Mouse (Mus musculus): ENCODE measurements around the gene Tbc1d22b.

- TF ChIP-seq CTCF (IDR thresholded peaks at IDR 0.05; ENCODE audit: low read depth, low read length) (no peak), TAL1 (conservative IDR thresholded peaks at IDR 0.05; ENCODE audit: low read depth, low read length) (no peak)
Observed at GRCm38 (mm10) chr17:29552162-29552732, 2.7 kb downstream of the Tbc1d22b start, which contains the start of gene Tmem217.

Data from G1E (cell line).